Mouse (Mus musculus) cortical plate, adult 2 months (tissue): ENCODE data around the gene Nmnat2.

Source experiments
- CTCF ChIP-seq: fragments of 200-500 bp; IDR thresholded peaks from 2 replicates; pipeline ENCODE4 v1.5.1; 2011; ENCODE audit warnings: mild to moderate bottlenecking, control low read depth, low read length; ENCODE audit not compliant: insufficient read depth; ENCODE audit errors: extremely low read depth
- POLR2A ChIP-seq: fragments of 200-500 bp; IDR thresholded peaks from 2 replicates; pipeline ENCODE4 v1.6.1; 2011; ENCODE audit warnings: mild to moderate bottlenecking, low read length, control low read depth; ENCODE audit not compliant: insufficient read depth; ENCODE audit errors: extremely low read depth

GRCm38 (mm10) chr1:153045368-153045767 is 90.6 kb downstream of the Nmnat2 start:
- TF ChIP-seq POLR2A (no peak), CTCF (no peak)
